Mouse (Mus musculus) neural tube, embryonic 10.5 days (tissue): ENCODE results near the gene B3gat3.

ENCODE experiments used
- DNase-seq: peaks from one replicate; pipeline ENCODE4 v3.0.0-alpha.2; 2017; ENCODE audit warnings: low spot score; ENCODE audit errors: extremely low spot score

The B3gat3 gene

DNA sequence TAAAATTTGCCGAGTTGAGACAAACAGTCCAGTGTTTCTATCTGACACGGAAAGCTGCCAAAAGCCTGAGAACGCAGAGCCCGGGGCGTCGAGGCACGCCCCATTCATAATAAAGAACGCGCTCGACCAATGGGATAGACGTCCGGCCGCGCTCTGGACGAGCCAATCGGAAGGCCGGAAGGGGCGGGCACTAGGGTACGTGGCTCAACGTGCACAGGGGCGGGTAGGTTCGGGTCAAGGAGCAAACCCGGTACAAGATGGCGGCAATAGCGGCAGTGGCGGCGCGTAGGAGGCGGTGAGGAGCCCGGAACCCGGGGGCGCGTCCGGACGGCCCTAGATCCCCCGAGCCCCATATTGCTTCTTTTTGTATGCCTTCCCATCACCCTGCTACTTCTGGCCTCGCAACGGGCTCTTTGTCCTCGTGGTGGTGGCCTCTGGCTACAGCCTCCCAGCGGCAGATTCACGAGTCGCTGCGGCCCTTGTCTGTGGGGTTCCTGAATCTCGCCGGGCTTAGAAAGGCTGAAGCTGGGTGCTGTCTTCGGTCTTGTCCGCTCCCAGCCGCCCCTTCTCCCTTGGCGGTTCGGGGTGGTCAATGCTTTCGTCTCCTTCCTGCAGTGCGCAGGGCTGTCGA, 22.2 kb upstream of the B3gat3 start, which contains the start of gene Ganab:
Gene Ganab, plus strand, starts transcription at position 207 of the 631 bp plus-strand sequence.
- DNase-seq, result peak; percentile 96

DNA sequence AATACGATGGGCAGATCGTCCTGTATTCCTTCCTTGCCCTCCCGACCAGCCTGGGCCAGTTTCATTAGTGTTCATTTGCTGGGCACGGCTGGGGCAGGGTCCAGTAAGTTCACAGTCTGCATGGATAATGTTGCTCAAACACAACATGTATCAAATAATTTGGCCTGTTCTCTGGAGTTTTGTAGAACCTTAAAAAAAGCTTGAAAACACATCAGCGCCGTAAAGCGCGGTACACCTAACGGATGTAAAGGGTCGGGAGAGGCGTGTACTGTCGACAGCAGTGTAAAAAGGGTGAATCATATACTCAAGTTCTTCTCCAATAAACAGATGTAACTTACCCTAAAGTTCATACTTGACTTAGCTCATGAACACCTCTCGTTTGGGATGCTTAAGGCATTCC, 21.6 kb upstream of the B3gat3 start:
- no peak for DNase-seq

DNA sequence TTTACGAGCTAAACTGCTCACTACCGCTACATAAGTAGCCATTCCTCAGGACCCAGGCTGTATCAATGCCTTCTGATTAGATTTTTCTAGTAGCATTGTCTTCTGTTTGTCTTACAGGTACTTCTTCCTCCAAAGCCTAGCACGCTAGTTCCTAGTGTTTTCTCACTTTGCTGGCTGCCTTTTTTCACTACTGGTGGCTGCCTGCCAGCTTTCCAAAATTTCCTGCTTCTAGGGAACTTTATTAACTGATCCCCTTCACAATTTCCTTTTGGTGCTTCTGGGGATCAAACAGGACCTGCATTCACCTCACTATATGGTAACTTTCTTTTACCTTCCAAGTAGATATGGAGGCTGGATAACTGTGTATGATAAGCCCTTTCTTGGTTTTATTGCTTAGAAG, 21.1 kb upstream of the B3gat3 start:
- DNase-seq, result no peak

GRCm38 (mm10) chr19:8903412-8903811, 16.8 kb upstream of the B3gat3 start:
- DNase-seq, result no peak

DNA sequence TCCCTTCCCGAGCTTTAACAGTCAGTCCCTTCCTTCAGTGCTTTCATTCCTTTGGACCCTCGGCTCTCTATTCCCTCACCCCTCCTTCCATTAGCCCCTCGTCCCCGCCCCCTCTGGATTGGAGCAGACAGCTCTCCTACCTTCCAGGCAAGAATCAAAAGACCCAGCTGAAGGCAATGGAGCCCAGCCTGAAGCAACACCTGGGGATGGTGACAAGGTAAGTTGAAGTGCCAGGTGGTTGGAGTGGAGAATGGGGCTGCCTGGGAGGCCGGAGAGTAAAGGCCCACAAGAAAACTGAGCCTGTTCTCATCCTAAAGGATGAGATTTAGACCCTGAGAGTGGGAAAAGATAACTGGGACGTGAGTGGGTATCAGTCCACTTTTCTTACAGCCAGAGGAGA, 11.6 kb upstream of the B3gat3 start:
- DNase-seq, result no peak

DNA sequence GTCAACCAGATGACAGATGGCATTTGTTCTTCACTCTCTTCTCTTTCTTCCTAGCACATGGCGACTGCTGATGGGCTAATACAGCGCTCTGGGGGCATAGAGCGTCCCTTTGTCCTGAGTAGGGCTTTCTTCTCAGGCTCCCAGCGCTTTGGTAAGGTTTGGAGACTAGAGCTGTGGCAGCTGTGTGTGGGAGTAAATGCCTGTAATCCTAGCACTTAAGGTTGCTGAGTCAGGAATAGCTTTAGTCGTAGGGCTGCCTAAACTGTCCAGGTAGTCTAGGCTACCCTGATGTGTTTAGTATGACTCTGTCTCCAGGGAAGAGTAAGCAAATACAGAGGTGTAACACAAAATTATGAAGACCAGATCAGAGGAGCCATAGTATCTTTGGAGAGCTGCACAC, 8.4 kb upstream of the B3gat3 start:
- no peak for DNase-seq

DNA sequence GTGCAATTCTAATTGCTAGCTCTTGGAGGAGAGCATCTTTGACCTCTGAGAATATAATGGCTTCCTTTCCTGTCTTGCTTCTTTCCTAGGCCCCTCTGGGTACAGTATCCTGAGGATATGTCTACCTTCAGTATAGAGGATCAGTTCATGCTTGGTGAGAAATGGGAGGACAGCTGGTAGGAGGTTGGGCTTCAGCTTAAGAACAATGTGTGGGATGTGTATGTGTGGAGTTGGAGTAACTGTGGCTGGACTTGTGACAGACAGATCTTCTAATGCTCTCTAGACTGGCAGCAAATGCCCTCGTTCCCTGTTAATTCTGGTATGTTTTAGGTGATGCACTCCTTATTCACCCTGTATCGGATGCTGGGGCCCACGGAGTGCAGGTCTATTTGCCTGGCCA, 6.0 kb upstream of the B3gat3 start:
- DNase-seq, result no peak

GRCm38 (mm10) chr19:8919000-8919399, 1.2 kb upstream of the B3gat3 start:
- no peak for DNase-seq

DNA sequence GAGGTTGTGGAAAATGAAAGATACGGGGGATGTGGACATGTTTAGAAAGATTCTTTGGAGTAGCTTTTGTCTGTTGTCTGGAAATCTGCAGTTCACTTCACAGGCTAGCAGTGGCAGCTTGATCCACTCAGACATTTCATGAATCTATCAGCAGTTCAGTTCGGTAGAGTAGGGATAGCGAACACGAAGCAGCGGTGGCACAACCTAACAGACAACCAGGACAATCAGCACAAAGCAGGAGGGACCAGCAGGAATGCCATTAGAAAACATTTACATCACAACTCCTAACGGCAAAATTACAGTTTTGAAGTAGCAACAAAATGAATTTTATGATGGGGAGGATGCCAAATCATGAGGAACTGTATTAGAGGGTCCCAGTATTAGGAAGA, 496 bp upstream of the B3gat3 start:
- DNase-seq, result no peak

DNA sequence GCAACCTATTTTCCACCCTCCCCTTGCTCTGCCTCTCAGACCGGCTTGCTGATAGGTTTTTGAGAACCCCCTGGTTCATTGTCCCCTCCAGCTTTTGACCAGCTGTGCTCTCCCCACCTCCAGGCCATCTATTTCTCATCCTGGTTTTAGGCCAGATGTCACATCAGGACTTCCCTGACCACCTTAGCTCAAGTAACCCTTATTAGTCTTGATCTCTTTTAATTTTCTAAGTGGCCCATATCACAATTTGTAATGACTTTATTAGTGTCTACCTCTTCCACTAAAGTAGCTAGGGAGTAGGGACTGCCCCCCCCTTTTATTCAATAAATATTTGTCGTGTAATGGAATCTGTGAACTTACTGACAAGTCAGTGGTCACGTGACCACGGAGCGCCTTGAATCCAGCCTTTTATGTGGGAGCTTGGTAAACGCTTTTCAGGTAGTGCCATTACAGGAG, 690 bp downstream of the B3gat3 start:
- no peak for DNase-seq

- DNase-seq, result no peak
Observed at GRCm38 (mm10) chr19:8921741-8922140, 1.6 kb downstream of the B3gat3 start.

- DNase-seq, result no peak
Observed at GRCm38 (mm10) chr19:8926766-8927165, 6.6 kb downstream of the B3gat3 start.

DNA sequence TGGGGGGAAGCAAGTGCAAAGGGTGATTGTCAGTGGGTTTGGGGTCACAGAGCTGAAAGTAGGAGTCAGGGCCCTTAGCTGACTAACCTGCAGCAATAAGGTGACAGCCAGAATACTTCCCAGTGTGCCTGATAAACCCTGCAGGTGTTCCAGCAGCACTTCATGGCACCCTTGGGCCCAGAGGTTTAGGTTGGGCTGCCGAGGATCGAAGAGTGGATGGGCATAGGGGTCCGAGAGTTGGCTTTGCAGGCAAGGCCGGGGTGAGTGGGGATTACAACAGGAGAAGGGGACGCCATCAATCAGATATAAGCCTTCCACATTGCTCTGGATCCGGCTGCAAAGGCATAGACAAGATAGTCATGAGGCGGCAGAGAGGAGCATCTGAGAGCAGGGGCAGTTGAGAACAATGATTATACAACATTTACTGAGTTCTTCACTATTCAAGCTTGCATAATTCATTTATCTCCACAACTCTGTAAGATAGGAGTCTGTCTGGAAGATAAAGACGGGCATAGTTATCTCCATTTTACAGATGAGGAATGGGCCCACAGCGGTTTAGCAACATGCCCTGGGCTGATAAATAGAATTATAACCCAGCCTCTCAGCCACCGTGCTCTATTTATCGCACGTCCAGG, 7.8 kb downstream of the B3gat3 start:
- no peak for DNase-seq

DNA sequence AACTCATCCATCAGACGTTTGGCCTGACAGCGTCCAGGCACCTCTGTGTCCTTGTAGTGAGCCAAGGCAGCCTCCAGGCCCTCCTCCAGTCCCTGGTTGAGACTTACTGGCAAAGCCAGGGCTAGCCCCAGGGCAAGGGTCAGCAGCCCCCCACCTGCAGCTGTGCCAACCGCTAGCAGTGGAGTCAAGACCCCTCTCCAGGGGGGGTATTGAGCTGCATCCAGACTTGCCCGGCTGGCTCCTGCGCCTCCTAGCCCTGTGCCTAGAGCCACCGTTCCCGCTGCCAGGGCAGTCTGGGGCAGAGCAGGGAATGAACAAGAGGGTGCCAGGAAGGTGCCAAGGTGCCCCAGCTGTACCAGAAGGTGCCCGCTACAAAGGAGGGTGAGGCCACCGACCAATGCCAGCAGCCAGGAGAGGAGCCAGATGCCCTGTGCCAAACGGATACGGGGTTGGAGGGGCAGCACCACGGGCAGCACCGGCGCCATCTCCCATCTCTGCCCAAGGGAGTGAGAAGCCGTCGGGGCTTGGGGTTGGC, 8.6 kb downstream of the B3gat3 start:
- DNase-seq, result no peak

GRCm38 (mm10) chr19:8929224-8930088, 9.3 kb downstream of the B3gat3 start, which contains the start of the genes Rom1 and Eml3:
Gene Rom1 (minus strand): TSS chr19:8929356.
Gene Eml3 (plus strand): TSS chr19:8929552.
- DNase-seq, result peak; percentile 75

GRCm38 (mm10) chr19:8930117-8930516, 9.9 kb downstream of the B3gat3 start:
- DNase-seq, result no peak

DNA sequence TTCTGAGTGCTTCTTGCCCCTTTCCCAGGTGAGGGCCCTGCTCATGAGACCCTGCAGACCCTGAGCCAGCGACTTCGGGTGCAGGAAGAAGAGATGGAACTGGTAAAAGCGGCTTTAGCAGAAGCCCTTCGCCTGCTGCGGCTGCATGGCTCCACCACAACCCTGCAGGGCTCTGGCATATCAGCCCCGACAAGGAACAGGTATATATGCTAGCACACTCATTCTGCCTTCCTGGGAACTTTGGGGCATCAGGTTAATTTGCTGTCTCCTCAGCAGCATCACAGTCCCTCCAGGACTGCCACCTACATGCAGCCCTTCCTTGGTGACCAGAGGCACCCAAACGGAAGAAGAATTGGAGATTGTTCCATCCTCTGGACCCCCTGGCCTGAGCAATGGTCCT, 10.6 kb downstream of the B3gat3 start:
- no peak for DNase-seq

DNA sequence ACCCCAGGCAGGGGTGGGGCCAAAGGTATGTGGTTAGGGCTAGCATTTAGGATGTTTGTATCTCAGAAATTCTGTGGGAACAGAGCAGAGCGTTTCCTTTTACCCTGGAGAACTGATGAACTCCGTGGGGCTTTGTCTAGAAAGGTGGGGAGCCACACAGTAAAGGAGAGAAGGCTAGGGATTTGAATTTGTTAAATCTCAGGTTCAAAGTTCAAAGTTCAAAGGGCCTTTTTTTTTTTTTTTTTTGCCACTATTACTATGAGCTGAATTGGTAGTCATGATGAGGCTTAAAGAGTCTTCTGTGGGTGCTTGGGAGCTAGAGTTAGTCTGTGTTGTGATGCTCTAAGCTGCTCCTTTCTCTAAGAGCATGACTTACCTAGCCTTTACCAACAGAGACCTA, 16.6 kb downstream of the B3gat3 start:
- no peak for DNase-seq

DNA sequence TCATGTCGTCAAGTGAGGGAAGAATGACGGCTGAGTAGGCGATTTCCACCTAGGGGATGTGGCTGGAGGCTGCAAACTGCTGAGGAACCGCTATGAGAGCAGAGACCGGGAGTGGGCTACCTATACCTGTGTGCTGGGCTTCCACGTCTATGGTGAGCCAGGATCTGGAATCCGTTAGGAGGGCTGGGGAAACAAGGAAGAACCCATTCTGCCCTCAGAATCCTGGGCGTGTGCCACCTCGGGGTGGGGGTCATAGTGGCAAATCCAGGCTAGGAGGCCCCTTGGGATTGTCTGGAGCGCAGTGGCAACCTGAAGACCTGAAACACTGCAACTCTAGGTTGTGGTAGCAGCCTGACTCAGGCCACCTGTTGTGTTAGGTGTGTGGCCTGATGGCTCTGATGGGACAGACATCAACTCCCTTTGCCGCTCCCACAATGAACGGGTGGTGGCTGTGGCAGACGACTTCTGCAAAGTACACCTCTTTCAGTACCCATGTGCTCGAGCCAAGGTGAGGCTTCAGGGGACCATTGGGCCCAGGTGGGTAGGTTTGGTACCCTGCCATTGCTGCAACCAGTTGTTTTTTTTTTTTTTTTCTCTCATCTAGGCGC, 20.5 kb downstream of the B3gat3 start:
- DNase-seq, result no peak

DNA sequence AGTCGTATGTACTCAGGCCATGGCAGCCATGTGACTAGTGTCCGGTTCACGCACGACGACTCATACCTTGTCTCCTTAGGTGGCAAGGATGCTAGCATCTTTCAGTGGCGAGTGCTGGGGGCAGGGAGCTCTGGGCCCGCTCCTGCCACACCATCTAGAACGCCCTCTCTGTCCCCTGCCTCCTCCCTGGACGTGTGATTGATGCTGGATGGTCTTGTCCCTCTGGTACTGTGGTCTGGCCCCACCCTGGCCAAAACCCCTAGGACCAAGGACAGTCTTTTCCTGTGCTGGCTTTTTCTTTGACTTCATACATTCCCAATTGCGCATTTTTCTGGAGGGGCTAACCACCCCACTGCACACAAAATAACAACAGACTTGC, 21.0 kb downstream of the B3gat3 start:
- DNase-seq, result no peak

- peak; percentile 99 for DNase-seq
Observed at GRCm38 (mm10) chr19:8941515-8942217, 21.5 kb downstream of the B3gat3 start, which contains the start of gene Mta2. Gene Mta2 (plus strand): TSS chr19:8941875.
